Mouse (Mus musculus) embryonic fibroblast, embryonic 13.5 days (primary cell): ENCODE measurements around the gene Dop1a. TPM values are rescaled to one million over a fixed set of nuclear protein-coding genes. Genes with fewer than 3 reads are reported as not detected.

Source experiments
- H3K27ac ChIP-seq: 2 replicates; pipeline ENCODE4 v1.5.1; 2012; ENCODE audit warnings: low read length, control low read depth, inconsistent platforms; ENCODE audit not compliant: insufficient read depth
- H3K4me1 ChIP-seq: 2 replicates; pipeline ENCODE4 v1.6.1; 2011; ENCODE audit warnings: low read length; ENCODE audit not compliant: control insufficient read depth, insufficient read depth
- H3K4me3 ChIP-seq: 2 replicates; pipeline ENCODE4 v1.5.1; 2011; ENCODE audit warnings: mild to moderate bottlenecking, control low read depth, low read length; ENCODE audit not compliant: insufficient read depth
- CTCF ChIP-seq: IDR thresholded peaks from 2 replicates; pipeline ENCODE4 v1.5.1; 2011; ENCODE audit warnings: mild to moderate bottlenecking, control low read depth, low read length, moderate library complexity, borderline replicate concordance; ENCODE audit not compliant: insufficient read depth
- POLR2A ChIP-seq: IDR thresholded peaks from 2 replicates; pipeline ENCODE4 v1.6.1; 2011; ENCODE audit warnings: low read depth, mild to moderate bottlenecking, control low read depth, low read length, moderate library complexity
- polyA plus RNA-seq: library from polyadenylated mRNA; stranded (reverse); fragments of >200 nt; gene quantifications from 2 replicates; pipeline ENCODE4 v1.2.4, GENCODE M21; 2011; ENCODE audit warnings: low read depth; ENCODE audit not compliant: missing spikeins, insufficient read length

Gene Dop1a
- polyA plus RNA-seq = 24.9 and 27.5 TPM in 2 replicates

GRCm38 (mm10) chr9:86466990-86467870, at the start of gene Dop1a:
TSS of gene Dop1a (plus strand) at chr9:86467154.
- Histone ChIP-seq H3K4me3 (peak within 1 kb of the TSS; percentile 96), H3K4me1 (0 out of 2 replicates have a peak, but pooled peaks cover 2% of the 10 kb centered on the region), H3K27ac (peak within 1 kb of the TSS; percentile 21; the same call in 1 of the 2 replicates)
- TF ChIP-seq POLR2A (peak; percentile 76), CTCF (peak; percentile 79)

DNA sequence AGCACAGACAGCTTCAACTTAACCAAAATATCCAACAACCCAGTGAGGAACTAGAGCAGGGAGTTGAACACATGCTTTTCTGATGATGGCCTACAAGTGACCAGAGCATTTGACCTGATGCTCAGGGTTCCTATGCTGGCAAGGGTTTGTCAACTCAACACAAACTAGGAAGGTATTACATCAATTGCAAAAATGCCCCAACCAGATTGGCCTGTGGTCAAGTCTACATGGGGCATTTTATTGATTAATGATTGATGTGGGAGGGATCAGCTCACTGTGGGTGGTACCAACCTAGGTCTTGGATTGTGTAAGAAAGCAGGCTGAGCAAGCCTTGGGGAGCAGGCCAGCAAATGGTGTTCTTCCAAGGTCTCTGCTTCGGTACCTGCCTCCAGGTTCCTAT, 49.0 kb upstream of the Dop1a start:
- TF ChIP-seq CTCF = no peak
- TF ChIP-seq POLR2A = no peak
- Histone ChIP-seq H3K4me3 (no peak overlapping the region), H3K27ac (no peak overlapping the region), H3K4me1 (no peaks in the 10 kb centered on the region)

DNA sequence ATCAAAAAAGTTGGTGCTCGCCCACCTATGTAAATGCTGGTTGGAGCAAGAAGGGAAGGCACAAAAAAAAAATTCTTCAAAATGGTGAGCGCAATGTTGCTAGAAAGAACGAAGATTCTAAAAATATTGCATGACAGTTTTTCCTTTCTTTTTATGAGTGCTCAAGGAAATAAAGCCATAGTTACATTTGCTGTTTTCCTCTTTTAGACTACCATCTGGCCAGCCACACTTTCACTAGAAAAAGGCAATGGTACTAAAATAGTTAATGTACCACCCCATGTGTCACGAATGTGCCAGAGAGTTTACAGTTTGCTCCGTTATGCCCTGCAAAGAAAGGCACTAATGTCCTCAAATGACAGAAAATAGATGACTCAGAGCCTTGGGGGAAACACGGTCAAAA, 47.6 kb upstream of the Dop1a start:
- no peak for TF ChIP-seq CTCF
- TF ChIP-seq POLR2A = no peak
- H3K4me3 ChIP-seq = no peak overlapping the region
- no peaks in the 10 kb centered on the region for H3K4me1 ChIP-seq
- H3K27ac ChIP-seq = no peak overlapping the region

GRCm38 (mm10) chr9:86423331-86423730, 43.6 kb upstream of the Dop1a start:
- TF ChIP-seq POLR2A = no peak
- no peak for TF ChIP-seq CTCF
- Histone ChIP-seq H3K4me1 (no peaks in the 10 kb centered on the region), H3K4me3 (no peak overlapping the region), H3K27ac (no peak overlapping the region)

DNA sequence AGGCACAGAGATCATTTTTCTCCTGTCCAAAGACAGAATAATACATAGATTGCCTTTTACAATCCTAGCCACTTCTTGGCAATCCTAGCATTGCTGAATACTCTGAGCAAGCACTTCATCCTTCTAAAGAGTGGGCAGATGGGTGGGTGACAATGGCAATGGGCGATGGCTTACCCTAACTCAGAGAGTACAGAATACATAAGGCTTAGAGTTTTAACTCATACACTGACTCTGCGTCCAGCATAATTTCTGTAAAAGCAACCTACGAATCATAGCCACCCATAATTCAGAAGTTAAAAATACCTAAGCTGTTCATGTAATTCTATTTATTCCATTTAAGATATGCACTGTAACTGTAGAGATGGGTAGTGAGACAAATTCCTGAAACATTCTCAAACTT, 31.4 kb upstream of the Dop1a start:
- H3K4me1 ChIP-seq = peaks cover 3% of the 10 kb centered on the region
- TF ChIP-seq CTCF (no peak), POLR2A (no peak)
- H3K4me3 ChIP-seq = no peak overlapping the region
- peak overlapping the region; percentile 81 for H3K27ac ChIP-seq

GRCm38 (mm10) chr9:86436608-86437007, 30.3 kb upstream of the Dop1a start:
- Histone ChIP-seq H3K27ac (no peak overlapping the region), H3K4me3 (no peak overlapping the region), H3K4me1 (peaks cover 3% of the 10 kb centered on the region)
- TF ChIP-seq CTCF (no peak), POLR2A (no peak)

- Histone ChIP-seq H3K27ac (no peak overlapping the region), H3K4me1 (peaks cover 3% of the 10 kb centered on the region), H3K4me3 (no peak overlapping the region)
- TF ChIP-seq CTCF (no peak), POLR2A (no peak)
Observed at GRCm38 (mm10) chr9:86438337-86439009, 28.5 kb upstream of the Dop1a start.

GRCm38 (mm10) chr9:86442248-86442647, 24.7 kb upstream of the Dop1a start:
- no peaks in the 10 kb centered on the region for H3K4me1 ChIP-seq
- no peak for TF ChIP-seq CTCF
- TF ChIP-seq POLR2A = no peak
- no peak overlapping the region for H3K27ac ChIP-seq
- no peak overlapping the region for H3K4me3 ChIP-seq

GRCm38 (mm10) chr9:86446847-86447246, 20.1 kb upstream of the Dop1a start:
- no peak overlapping the region for H3K4me3 ChIP-seq
- H3K27ac ChIP-seq = no peak overlapping the region
- TF ChIP-seq POLR2A (no peak), CTCF (no peak)
- no peaks in the 10 kb centered on the region for H3K4me1 ChIP-seq

DNA sequence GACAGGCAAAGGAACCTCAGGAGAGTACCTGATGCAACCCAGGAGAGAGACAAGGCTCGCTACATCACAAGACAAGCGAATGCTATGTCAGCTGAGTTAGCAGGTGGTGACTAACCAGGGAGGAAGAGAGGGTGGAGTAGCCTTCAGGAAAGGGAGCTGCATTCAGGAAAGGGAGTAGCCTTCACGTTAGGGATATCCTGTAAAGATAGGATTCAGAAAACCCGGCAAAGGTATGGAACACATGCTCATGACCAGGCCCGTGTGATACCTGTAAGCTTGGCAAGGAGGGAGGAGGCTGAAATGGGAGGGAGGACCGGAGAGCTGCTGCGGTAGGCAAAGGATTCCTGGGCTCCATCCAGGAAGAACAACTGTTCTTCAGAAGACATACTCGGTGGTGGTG, 19.5 kb upstream of the Dop1a start:
- no peak overlapping the region for H3K4me3 ChIP-seq
- TF ChIP-seq POLR2A (no peak), CTCF (no peak)
- no peak overlapping the region for H3K27ac ChIP-seq
- no peaks in the 10 kb centered on the region for H3K4me1 ChIP-seq
